Mouse (Mus musculus) C2C12 (cell line): ENCODE results near the gene Myo3a.

Experiments
- CTCF ChIP-seq: IDR thresholded peaks from one replicate; pipeline ENCODE4 v1.5.1; 2011; ENCODE audit not compliant: control insufficient read depth, insufficient read depth, insufficient read length
- MAX ChIP-seq: IDR thresholded peaks from one replicate; pipeline ENCODE4 v1.6.1; 2011; ENCODE audit warnings: mild to moderate bottlenecking, control low read depth

DNA sequence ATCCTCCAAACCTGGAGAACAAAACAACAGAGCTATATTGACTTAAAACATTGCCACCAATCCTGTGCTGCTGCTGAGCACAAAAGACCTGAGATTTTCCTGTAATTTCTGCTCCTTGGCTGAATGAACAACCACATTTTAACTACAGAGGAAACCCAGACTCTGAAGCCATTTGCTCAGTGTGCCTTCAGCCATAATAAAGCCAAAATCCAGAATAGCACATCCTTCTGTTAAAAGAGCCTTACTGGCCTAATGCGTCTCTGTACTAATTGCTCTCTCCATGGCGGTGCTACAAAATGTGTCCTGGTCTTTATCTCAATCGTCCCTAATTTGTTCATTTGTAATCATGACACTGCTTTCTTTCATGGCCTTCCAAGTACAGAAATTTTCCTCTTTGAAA lies 23.2 kb downstream of the Myo3a start:
- TF ChIP-seq CTCF (no peak), MAX (no peak)
